In genomic region chr4:117843101-117843500, GRCm38 (mm10) we compare ENCODE assay signal across 13 mouse cellular contexts. TPM values are rescaled to one million over a fixed set of nuclear protein-coding genes. Genes with fewer than 3 reads are reported as not detected.
"Had no signal": no experiment of that assay in that cellular context is flagged by ENCODE, and none has a peak within 500 bp of the region (broad histone marks: within the 10 kb centered on the region; RNA-seq: fewer than 3 reads in every experiment).

No protein-coding gene starts in this region.

- DNase-seq: retina, postnatal 1 day; right cerebral cortex, adult 18-20 months; right cerebral cortex, postnatal 14 days; right cerebral cortex, postnatal 25 days; right cerebral cortex, postnatal 4 days; spleen, adult 18-20 months; thymus, adult 18-20 months; thymus, adult 2 months; thymus, postnatal 14 days; thymus, postnatal 25 days; thymus, postnatal 36 days; thymus, postnatal 4 days had no signal

RNA-seq across cellular contexts. Expression of gene Slc6a9, which starts 8.8 kb away (rescaled TPM):
- total RNA-seq: neutrophil, adult 5-6 weeks had no signal

RNA-seq across cellular contexts. Expression of gene Ccdc24, which starts 29.3 kb away (rescaled TPM):
- total RNA-seq: neutrophil, adult 5-6 weeks had no signal

RNA-seq across cellular contexts. Expression of gene B4galt2, which starts 40.2 kb away (rescaled TPM):
- total RNA-seq: neutrophil, adult 5-6 weeks had no signal
